Mouse (Mus musculus) heart, postnatal 14 days (tissue): ENCODE data around the gene Zfp566. TPM values are rescaled to one million over a fixed set of nuclear protein-coding genes. Genes with fewer than 3 reads are reported as not detected.
"Not testable (repeated sequence)": the region's sequence is repeated elsewhere in the genome, so short reads cannot be mapped to it uniquely, and the experiment has no call there.

Experiments
- DNase-seq, 2 experiments: peaks; one replicate each; pipeline ENCODE4 v3.0.0; 2021 to 2022
- intact Hi-C: fragments of 180-260 bp; cut with DNase I; formaldehyde crosslinking; loops from one replicate; pipeline ENCODE4 v1.15.1; 2025
- long read RNA-seq, 2 experiments: library from polyadenylated mRNA; stranded (forward); transcript quantifications; one replicate each; pipeline ENCODE4 v2.0.0; 2021
- total RNA-seq, 2 experiments: library from RNA; stranded (reverse); gene quantifications; 2 replicates each; pipeline ENCODE4 v1.2.3; 2021

Zfp566 gene
- total RNA-seq: 1 to 10 TPM; 1.5 to 1.8 TPM
- long read RNA-seq, experiment 1, partial matches to known transcripts: 0 of 2 reads
- long read RNA-seq, experiment 1, other reads (novel, unspliced or antisense): 0 of 2 reads
- long read RNA-seq, experiment 2, partial matches to known transcripts: 0 of 1 reads
- long read RNA-seq, experiment 2, other reads (novel, unspliced or antisense): 0 of 1 reads

- intact Hi-C loops: no loop called here
- DNase-seq: peak; percentile 94 to 97
Observed at GRCm38 (mm10) chr7:30090092-30090969, at the start of gene Zfp566, which contains the start of gene Gm26920. Gene Zfp566 (minus strand): TSS chr7:30090527. Gene Gm26920 (minus strand): TSS chr7:30090410.

DNA sequence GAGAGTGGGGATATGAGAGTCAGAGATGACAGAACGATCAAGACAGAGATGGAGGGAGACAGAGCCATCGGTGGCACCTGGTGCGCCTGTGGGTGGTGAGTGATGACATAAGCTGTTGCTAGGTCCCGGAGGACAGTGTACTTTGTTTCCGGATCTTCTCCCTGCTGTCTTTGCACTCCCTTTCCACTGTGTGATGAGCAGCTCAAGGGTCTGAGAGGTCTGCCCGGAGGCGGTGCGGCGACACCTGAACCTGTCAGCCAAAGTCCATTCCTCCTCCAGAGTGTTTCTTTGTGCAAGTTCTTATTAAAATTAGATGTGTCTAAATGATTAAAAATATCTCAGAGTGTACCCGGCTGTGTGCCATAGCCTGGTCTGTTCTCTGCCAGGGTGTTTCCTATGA is 46.5 kb upstream of the Zfp566 start:
- no peak for DNase-seq
- intact Hi-C loops: no loop called here

DNA sequence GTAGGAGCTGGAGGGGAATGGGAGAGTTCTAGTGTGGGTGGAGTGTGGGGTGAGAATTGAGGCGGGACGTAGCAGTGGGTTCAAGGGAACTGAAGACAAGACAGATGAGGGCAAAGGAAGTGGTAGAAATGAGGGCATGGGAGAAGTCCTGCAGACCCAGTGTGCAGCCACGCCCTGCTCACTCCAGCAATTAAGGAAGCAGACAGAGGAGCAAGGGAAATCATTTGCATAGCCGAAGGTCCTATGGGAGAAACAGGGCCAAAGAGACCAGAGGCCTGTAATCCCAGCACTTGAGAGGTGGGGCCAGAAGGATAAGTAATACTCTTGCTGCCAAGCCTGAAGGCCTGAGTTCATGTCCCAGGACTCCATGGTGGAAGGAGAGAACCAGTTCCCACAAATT is 42.1 kb upstream of the Zfp566 start:
- intact Hi-C loops: no loop called here
- no peak for DNase-seq

GRCm38 (mm10) chr7:30129900-30130299 is 39.6 kb upstream of the Zfp566 start:
- DNase-seq: no peak
- intact Hi-C loops: no loop called here

GRCm38 (mm10) chr7:30122188-30122530 is 31.8 kb upstream of the Zfp566 start:
- intact Hi-C loops: loop anchor here (5.0 kb wide), 1 partner anchor 35 kb away; no protein-coding TSS in a partner anchor
- DNase-seq: no peak

DNA sequence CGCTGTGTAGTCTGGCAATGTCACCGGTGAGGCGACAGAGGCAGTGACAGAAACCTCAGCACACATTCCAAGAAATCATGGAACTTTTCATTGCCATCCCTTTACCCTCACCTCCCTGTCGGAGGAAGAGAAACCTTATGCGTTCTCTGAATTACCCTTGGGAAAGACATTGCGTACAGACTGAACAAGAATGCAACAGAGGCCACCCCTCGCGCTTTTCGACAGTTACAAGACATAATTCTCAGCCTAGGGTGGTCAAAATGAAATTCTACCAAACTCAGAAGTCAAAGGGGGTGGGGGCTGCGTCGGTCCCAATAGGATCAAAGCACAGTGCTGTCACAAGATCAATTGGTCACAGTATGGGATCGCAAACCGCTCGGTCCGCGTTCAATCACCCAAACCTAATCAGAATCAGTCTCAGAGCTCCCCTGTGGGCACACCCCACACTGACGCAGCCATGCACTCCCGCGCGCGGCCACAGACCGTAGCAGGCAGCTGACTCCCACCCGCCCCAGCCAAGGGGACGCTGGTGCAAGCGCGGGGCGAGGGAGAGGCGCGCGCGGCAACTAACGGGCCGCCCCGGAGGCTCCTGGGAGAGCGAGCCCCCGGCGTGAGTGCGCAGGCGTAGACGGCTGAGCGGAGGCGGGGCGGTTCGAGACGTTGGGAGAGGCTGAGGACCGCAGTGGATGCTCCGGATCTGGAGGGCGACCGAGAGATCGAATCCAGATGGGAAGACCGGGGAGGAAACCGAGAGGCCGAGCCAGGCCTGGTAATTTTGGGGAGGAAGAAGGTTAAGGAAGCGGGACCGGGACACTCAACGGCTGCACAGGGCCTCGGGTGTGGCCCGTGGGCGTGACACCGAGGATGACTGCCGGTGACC is 31.2 kb upstream of the Zfp566 start, which contains the start of gene Zfp382:
Gene Zfp382, plus strand, starts transcription at position 635 of the 880 bp plus-strand sequence.
- intact Hi-C loops: loop anchor here (5.0 kb wide), 1 partner anchor 34 kb away; no protein-coding TSS in a partner anchor
- peak; percentile 92 to 95 for DNase-seq

DNA sequence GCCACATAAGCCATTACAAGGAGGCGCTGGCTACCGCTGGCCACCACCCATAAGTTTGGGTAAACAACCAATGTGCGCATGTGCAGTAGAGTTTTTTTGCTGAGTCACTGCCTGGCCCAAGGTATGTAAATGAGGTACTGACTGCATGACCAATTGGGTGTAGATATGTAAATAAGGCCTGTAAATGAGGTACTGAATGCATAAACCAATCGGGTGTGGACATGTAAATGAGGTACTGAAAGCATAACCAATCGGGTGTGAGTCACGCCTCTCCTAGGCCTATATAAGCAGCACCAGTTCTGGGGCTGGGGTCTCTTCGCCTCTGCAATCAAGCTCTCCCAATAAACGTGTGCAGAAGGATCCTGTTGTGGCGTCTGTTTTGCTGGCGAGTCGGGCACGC is 27.6 kb upstream of the Zfp566 start:
- intact Hi-C loops, DNase-seq: not testable (repeated sequence)

GRCm38 (mm10) chr7:30116076-30116475 is 25.7 kb upstream of the Zfp566 start:
- intact Hi-C loops: no loop called here
- no peak for DNase-seq

DNA sequence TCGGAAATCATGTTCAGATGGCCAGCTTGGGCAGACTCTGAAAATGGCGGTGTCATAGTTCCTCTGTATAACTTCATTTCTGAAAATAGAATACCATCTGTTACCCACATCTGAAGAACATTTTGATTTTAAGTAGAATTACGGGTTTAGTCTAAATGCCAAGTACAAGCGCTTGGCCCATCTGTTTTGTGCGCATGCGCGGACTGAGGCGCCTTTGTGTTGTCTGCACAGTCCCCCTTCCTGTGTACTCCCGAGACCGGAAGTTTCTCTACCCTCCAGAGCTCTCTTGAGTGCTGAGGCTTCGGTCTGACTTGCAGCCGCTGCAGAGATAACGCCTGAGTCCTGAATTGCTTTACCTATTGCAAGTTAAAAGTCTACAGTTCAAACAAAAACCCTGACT is 9.0 kb upstream of the Zfp566 start:
- DNase-seq: peak; percentile 35 to 40
- intact Hi-C loops: loop anchor here (5.0 kb wide), 1 partner anchor 68 kb away; the partner anchor contains the start of gene Zfp146

DNA sequence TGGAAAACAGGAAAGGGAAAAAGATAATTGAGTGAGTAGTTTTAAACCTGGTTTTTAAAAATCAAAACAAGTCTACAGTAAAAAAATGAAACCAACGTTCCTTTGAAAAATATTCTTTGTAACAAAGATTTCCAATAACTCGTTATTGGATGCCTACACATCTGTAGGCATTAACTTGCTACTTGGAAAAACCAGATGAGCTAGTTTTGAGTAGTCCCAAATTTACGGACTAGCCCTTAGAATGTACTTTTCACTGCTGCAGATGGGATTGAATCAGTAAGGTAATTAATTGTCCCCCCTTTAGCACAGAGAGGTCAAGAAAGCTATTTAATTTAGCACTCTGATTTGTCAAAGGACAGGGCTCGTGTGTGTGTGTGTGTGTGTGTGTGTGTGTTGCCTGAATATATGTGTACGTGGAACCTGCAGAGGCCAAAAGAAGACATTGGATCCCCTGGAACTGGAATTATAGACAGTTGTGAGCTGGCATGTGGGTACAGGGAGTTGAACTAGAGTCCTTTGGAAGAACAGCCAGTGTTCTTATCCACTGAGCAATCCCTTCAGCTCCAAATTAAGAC is 5.3 kb upstream of the Zfp566 start:
- no peak for DNase-seq
- intact Hi-C loops: loop anchor here (5.0 kb wide), 1 partner anchor 72 kb away; the partner anchor contains the start of gene Zfp146

GRCm38 (mm10) chr7:30094646-30095429 is 4.5 kb upstream of the Zfp566 start, which contains the start of gene Zfp260:
Gene Zfp260 (plus strand): TSS chr7:30094777.
- intact Hi-C loops: loop anchor here (5.0 kb wide), 1 partner anchor 72 kb away; the partner anchor contains the start of gene Zfp146
- peak; percentile 88 to 89 for DNase-seq

GRCm38 (mm10) chr7:30093918-30094415 is 3.6 kb upstream of the Zfp566 start:
- intact Hi-C loops: no loop called here

DNA sequence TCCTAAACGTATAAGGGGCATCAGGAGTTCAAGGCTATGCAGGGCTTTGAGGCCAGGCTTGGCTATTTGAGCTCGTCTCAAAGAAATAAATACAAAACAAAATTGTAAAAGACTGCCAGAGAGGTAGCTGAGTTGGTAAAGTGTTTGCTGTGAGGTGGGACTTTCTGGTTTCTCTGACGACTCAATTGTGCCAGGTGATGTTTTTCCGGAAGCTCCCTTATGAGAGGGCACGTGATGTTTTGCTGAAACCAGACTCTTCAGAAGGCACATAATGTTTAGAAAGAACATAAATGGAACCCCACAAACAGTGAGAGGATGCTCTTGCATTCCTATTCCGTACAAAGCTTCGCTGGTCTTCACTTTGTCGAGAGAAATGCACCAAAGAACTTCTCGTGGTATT is 2.3 kb upstream of the Zfp566 start:
- no peak for DNase-seq
- intact Hi-C loops: no loop called here

More at GRCm38 (mm10) chr7:30093918-30094415, 3.6 kb upstream of the Zfp566 start:
- no peak for DNase-seq

GRCm38 (mm10) chr7:30090970-30091585 is 751 bp upstream of the Zfp566 start:
- intact Hi-C loops: no loop called here
- DNase-seq: peak in 1 of 2 experiments; percentile 11

DNA sequence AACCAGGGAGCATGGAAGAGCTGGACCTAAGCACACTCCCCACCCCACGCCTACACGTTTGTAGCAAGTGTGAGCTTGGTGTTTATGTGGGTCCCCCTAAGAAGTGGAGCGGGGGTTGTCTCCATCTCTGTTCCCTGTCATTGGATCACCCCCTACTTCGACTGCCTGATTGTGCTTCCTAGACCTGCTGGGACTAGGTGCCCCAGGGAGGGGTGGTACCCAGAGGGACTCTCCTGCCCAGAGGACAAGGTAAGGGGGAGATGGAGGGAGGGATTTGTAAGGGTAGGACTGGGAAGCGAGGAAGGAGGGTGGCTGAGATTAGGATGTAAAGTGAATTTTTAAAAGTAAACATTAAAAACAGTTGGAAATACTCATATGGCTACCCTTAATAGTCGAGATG is 922 bp downstream of the Zfp566 start:
- no peak for DNase-seq
- intact Hi-C loops: loop anchor here (2.0 to 5.0 kb wide), 2 partner anchors 33 to 77 kb away; partner anchors contain the start of gene Zfp382

- intact Hi-C loops: loop anchor here (5.0 kb wide), 1 partner anchor 36 kb away; the partner anchor contains the start of gene Zfp382
- DNase-seq: no peak
Observed at GRCm38 (mm10) chr7:30086524-30086923, 3.8 kb downstream of the Zfp566 start.

DNA sequence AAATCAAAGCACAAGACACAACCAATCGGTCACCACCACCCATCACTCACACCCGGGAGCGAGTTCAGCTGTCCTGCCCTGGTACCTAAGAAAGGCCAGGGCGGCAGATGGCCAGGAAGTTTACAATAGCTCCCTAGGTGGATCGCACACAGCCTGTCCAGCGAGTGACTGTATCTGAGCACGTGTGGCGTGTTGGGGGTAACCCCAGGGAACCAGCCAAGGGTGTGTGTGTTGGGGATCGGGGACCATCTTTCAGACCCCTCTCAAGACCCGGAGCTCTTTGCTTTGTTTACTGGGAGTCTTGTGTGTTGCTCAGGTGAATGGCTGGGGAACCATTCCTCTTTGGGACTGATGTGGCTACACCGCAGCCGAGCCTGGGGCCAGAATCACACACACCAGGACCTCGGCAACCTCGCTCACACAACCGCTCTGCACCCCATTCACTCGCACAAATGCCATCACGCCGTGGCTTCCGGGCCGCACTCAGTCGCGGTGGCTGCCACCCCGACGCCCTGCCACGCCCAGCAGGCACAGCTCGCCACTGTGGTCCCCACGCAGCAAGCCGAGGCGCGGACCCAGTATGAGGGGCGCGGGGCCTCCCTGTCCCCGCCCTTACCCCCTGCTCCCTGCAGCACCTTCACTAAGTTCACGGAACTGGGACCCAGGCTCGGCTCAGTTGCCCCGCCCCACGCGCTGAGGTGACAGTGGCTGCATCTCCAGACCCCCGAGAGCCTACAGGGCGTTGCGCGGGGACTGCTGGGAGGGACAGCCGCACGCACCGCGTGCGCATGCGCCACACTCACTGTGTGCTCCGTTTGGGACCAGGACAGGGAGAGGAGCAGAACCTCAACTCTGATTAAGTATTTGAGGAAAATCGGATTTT is 17.9 kb downstream of the Zfp566 start, which contains the start of gene Zfp82:
Gene Zfp82, minus strand, starts transcription at position 755 of the 883 bp plus-strand sequence.
- DNase-seq: peak; percentile 82 to 89
- intact Hi-C loops: no loop called here
